Mouse (Mus musculus): ENCODE measurements at regions not wholly inside any gene's neighbourhood (a gene's known extent, or its start where the extent isn't known, plus 50 kb on each side); places are given as distances from the start of the nearest gene placed in this dataset.

GRCm38 (mm10) chr8:89758695-89759094 is 589.4 kb downstream of the Tox3 start:
- DNase-seq (ENCODE audit: low read depth, low spot score) = no peak

- DNase-seq (ENCODE audit: low read depth, low spot score) = no peak
These were observed 592.2 kb downstream of the Tox3 start for GRCm38 (mm10) chr8:89755951-89756350.

- DNase-seq (ENCODE audit: low read depth, low spot score) = no peak
These were observed 596.9 kb downstream of the Tox3 start for GRCm38 (mm10) chr8:89751201-89751600.

- DNase-seq (ENCODE audit: low read depth, low spot score) = no peak
These were observed 600.4 kb downstream of the Tox3 start for GRCm38 (mm10) chr8:89747726-89748125.

- DNase-seq (ENCODE audit: low read depth, low spot score) = no peak
These were observed 603.7 kb downstream of the Tox3 start for GRCm38 (mm10) chr8:89744267-89745028.

GRCm38 (mm10) chr8:89738657-89739056 is 609.5 kb downstream of the Tox3 start:
- no peak for DNase-seq (ENCODE audit: low read depth, low spot score)

- DNase-seq (ENCODE audit: low read depth, low spot score) = no peak
These were observed 610.5 kb downstream of the Tox3 start for GRCm38 (mm10) chr8:89737636-89738035.

- no peak for DNase-seq (ENCODE audit: low read depth, low spot score)
These were observed 620.9 kb downstream of the Tox3 start for GRCm38 (mm10) chr8:89727252-89727651.

GRCm38 (mm10) chr8:89721684-89722305 is 626.3 kb downstream of the Tox3 start:
- no peak for DNase-seq (ENCODE audit: low read depth, low spot score)

GRCm38 (mm10) chr8:89713880-89714279 is 634.3 kb downstream of the Tox3 start:
- DNase-seq (ENCODE audit: low read depth, low spot score) = no peak

GRCm38 (mm10) chr8:89707341-89707928 is 640.7 kb downstream of the Tox3 start:
- no peak for DNase-seq (ENCODE audit: low read depth, low spot score)

GRCm38 (mm10) chr8:89685696-89686095 is 641.7 kb upstream of the Sall1 start:
- no peak for DNase-seq (ENCODE audit: low read depth, low spot score)

GRCm38 (mm10) chr8:89680937-89681336 is 637.0 kb upstream of the Sall1 start:
- no peak for DNase-seq (ENCODE audit: low read depth, low spot score)

- DNase-seq (ENCODE audit: low read depth, low spot score) = no peak
These were observed 636.4 kb upstream of the Sall1 start for GRCm38 (mm10) chr8:89680341-89680740.

GRCm38 (mm10) chr8:89679551-89679950 is 635.6 kb upstream of the Sall1 start:
- no peak for DNase-seq (ENCODE audit: low read depth, low spot score)

- DNase-seq (ENCODE audit: low read depth, low spot score) = no peak
These were observed 633.3 kb upstream of the Sall1 start for GRCm38 (mm10) chr8:89677266-89677665.

- DNase-seq (ENCODE audit: low read depth, low spot score) = no peak
These were observed 629.9 kb upstream of the Sall1 start for GRCm38 (mm10) chr8:89673911-89674310.

- no peak for DNase-seq (ENCODE audit: low read depth, low spot score)
These were observed 628.7 kb upstream of the Sall1 start for GRCm38 (mm10) chr8:89672631-89673030.

- DNase-seq (ENCODE audit: low read depth, low spot score) = no peak
These were observed 621.1 kb upstream of the Sall1 start for GRCm38 (mm10) chr8:89664911-89665689.

GRCm38 (mm10) chr8:89663859-89664258 is 619.9 kb upstream of the Sall1 start:
- DNase-seq (ENCODE audit: low read depth, low spot score) = no peak

GRCm38 (mm10) chr8:89658998-89659944 is 615.3 kb upstream of the Sall1 start:
- DNase-seq (ENCODE audit: low read depth, low spot score) = no peak
